Mouse (Mus musculus) embryonic facial prominence, embryonic 15.5 days (tissue): Measurements from ENCODE around the gene Robo2. TPM values are rescaled to one million over a fixed set of nuclear protein-coding genes. Genes with fewer than 3 reads are reported as not detected.
A peak's percentile ranks its signal among the peaks of the same experiment; 100 is the strongest.

Experiments used
- ATAC-seq: fragments of 200-750 bp; cut with Nextera tagmentation; 2 replicates; pipeline ENCODE4 v1.8.0; 2017; ENCODE audit warnings: low read depth, moderate TSS enrichment; ENCODE audit not compliant: insufficient number of reproducible peaks, low FRiP score, low TSS enrichment
- H3K27ac ChIP-seq: fragments of 300-500 bp; sonication (generic); replicated peaks from 2 replicates; pipeline ENCODE4 v1.5.1; 2015; ENCODE audit warnings: mild to moderate bottlenecking, inconsistent platforms
- H3K27me3 ChIP-seq: fragments of 300-500 bp; sonication (generic); 2 replicates; pipeline ENCODE4 v1.6.1; 2015; ENCODE audit warnings: inconsistent platforms
- H3K36me3 ChIP-seq: fragments of 300-500 bp; sonication (generic); 2 replicates; pipeline ENCODE4 v1.6.1; 2015; ENCODE audit warnings: mild to moderate bottlenecking, inconsistent platforms
- H3K4me1 ChIP-seq: fragments of 300-500 bp; sonication (generic); 2 replicates; pipeline ENCODE4 v1.6.1; 2015; ENCODE audit warnings: inconsistent platforms
- H3K4me2 ChIP-seq: fragments of 300-500 bp; sonication (generic); replicated peaks from 2 replicates; pipeline ENCODE4 v1.6.1; 2015; ENCODE audit warnings: mild to moderate bottlenecking, inconsistent platforms
- H3K4me3 ChIP-seq: fragments of 300-500 bp; sonication (generic); replicated peaks from 2 replicates; pipeline ENCODE4 v1.5.1; 2015; ENCODE audit warnings: mild to moderate bottlenecking, inconsistent platforms
- H3K9ac ChIP-seq: fragments of 300-500 bp; sonication (generic); 2 replicates; pipeline ENCODE4 v1.6.1; 2015; ENCODE audit warnings: inconsistent platforms
- H3K9me3 ChIP-seq: fragments of 300-500 bp; sonication (generic); replicated peaks from 2 replicates; pipeline ENCODE4 v1.6.1; 2016; ENCODE audit warnings: inconsistent platforms
- WGBS: fragments of 180-500 bp; shearing (Covaris S2); methylation state at CpG from one replicate; pipeline ENCODE4 v1.1.7; 2015; 5-methylcytosine and 5-hydroxymethylcytosine counted together
- polyA plus RNA-seq: library from polyadenylated mRNA; unstranded; fragments of >200 nt; fragmentation: Nextera tagmentation; extraction: Ambion mirVana; gene quantifications from 2 replicates; pipeline ENCODE4 v1.2.1, GENCODE M21; 2015

Robo2 gene
- polyA plus RNA-seq, 1 experiment from 2014 or later: 85.0 TPM

DNA sequence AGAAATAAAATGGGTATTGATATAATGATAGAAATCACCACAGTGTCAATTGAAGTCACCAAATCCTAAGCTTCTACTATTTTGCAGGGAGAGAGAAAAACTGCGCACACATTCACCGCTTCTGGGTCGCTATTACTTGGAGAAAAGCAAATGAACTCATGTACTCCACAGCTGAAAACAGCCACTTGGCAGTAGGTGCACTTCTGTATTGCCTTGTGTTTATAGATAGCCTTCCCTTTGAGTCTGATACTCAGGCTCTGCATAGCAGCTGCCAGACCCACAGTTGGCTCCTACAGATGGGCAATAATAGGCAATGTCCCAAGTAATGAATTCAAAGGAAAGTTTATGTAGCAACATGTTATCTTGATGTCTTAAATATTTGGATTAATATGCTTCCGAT, 2.1 kb downstream of the Robo2 start:
- Histone ChIP-seq H3K36me3 (no peaks in the 10 kb centered on the region), H3K4me1 (no peaks in the 10 kb centered on the region), H3K4me3 (peak overlapping the region; percentile 75), H3K27me3 (no peaks in the 10 kb centered on the region), H3K9ac (no peak overlapping the region), H3K4me2 (peak overlapping the region; percentile 65), H3K27ac (0 out of 2 replicates have a peak overlapping the region, but pooled peaks have one; percentile 6), H3K9me3 (no peaks in the 10 kb centered on the region)
- ATAC-seq: no peak
- WGBS: 53% methylated on average over 4 of the region's 4 CpGs

DNA sequence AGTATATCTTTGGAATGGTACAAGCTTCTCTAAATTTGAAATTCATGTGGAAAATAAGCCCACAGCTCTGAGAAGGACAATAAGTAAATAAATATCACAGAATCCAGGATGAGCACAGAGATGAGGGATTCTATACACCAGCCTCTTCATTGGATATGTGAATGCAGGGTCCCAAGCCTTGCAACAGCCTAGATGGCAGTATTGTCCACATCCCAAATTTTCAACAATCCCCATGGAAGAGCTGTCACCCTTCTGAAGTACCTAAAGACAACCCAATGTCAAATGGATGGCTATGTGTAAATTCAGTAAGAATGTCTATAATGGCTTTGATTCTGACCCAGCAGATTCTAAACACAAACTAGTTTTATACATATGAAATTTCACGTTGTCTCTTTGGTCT, 3.1 kb downstream of the Robo2 start:
- Histone ChIP-seq H3K4me1 (no peaks in the 10 kb centered on the region), H3K4me3 (peak overlapping the region; percentile 75), H3K27ac (no peak overlapping the region), H3K4me2 (peak overlapping the region; percentile 65), H3K9ac (no peak overlapping the region), H3K27me3 (no peaks in the 10 kb centered on the region), H3K9me3 (no peaks in the 10 kb centered on the region), H3K36me3 (no peaks in the 10 kb centered on the region)
- WGBS: 33% methylated on average over 1 of the region's 1 CpGs
- no peak for ATAC-seq

DNA sequence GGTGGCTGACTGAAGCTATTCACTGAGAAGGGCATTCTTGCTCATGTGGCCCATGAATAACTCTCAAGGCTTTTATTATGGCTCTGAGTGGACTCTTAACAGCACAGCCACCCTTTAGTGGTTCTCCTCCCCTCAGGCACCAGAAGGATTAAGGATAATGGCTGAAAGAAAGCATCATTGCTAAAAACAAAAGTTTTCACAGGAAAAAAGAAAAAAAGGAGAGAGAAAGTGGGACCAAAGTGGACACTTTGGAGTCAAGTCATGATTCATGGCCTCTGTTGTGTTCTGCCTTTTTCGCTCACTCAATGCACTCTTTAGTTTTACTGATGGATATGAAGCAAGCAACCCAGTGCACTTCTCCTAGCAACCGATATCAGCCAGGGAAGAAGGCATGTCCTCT, 14.3 kb downstream of the Robo2 start:
- H3K27ac ChIP-seq: no peak overlapping the region
- no peaks in the 10 kb centered on the region for H3K9me3 ChIP-seq
- no peaks in the 10 kb centered on the region for H3K36me3 ChIP-seq
- no peak overlapping the region for H3K4me3 ChIP-seq
- WGBS: 96% methylated on average over 2 of the region's 2 CpGs
- H3K9ac ChIP-seq: no peak overlapping the region
- H3K4me1 ChIP-seq: no peaks in the 10 kb centered on the region
- no peak overlapping the region for H3K4me2 ChIP-seq
- ATAC-seq: no peak
- H3K27me3 ChIP-seq: no peaks in the 10 kb centered on the region

DNA sequence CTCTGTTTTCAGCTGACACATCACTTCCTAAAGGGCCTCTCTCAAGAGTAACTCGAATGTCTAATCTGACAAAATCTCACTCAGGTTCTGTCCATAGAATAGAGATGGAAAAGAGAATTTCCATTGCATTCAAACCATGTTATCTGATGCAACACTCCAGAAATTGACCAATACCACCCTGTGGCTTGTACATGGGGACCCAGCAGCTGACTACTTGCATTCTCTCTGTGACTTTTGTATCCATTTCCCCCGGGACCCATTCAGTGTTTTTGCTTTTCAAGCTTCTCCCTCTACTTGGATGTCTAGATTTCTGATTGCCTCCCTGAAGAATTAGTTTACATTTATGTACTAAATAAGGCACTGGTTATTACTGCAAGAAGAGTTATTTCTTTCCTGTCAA, 15.9 kb downstream of the Robo2 start:
- Histone ChIP-seq H3K9ac (no peak overlapping the region), H3K36me3 (no peaks in the 10 kb centered on the region), H3K27me3 (no peaks in the 10 kb centered on the region), H3K4me3 (no peak overlapping the region), H3K4me1 (no peaks in the 10 kb centered on the region), H3K27ac (no peak overlapping the region), H3K9me3 (no peaks in the 10 kb centered on the region), H3K4me2 (no peak overlapping the region)
- WGBS: 92% methylated on average over 2 of the region's 2 CpGs
- no peak for ATAC-seq

DNA sequence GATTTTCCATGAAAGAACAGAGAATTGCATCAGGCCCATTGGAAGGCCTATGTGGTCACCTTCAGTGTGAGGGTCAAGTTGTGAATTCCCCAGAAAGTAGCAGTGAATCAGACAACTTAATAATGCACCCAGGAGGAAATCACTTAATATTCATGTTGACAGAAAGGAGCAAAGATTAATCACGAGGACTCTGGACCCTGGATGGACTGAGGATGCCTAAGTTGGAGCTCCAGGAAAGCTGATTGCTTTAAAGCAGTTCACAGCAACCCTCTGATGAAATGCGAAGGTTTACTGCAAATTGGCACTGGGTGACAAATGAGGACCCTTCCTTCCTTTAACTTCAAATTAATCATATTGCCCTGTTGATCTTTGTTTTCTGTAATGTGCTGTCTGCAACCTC, 32.2 kb downstream of the Robo2 start:
- Histone ChIP-seq H3K9me3 (no peaks in the 10 kb centered on the region), H3K4me2 (no peak overlapping the region), H3K4me3 (no peak overlapping the region), H3K27ac (no peak overlapping the region), H3K27me3 (no peaks in the 10 kb centered on the region), H3K9ac (no peak overlapping the region), H3K36me3 (no peaks in the 10 kb centered on the region), H3K4me1 (no peaks in the 10 kb centered on the region)
- WGBS: 56% methylated on average over 2 of the region's 2 CpGs
- no peak for ATAC-seq

DNA sequence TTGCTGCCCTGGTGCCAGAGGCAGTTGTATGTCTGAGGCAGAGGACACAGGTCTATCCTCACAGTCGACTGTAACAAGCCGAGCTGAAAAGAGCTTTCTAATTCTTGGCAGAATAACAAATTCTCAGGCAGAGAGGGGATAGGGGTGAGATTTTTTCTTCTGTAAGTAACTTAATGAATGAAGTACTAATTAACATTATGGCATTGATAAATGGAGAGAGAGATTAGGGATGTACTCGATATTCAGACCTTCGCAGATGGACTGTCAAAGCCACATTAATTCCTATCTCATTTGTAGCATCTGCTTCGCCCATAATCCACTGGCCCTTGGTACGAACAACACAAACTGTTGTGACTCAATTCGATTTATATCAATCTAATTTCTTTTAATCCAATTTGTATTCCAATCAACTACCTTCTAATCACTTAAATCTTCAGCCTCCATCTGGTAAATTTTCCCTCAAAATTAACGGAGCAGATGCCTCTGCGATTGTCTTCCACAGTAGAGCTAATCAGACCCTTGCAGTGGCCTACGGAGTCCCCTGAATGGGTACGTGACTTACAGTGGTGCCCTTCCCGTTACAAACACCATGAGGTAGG, 36.2 kb downstream of the Robo2 start:
- Histone ChIP-seq H3K4me2 (no peak overlapping the region), H3K4me1 (no peaks in the 10 kb centered on the region), H3K9me3 (no peaks in the 10 kb centered on the region), H3K36me3 (no peaks in the 10 kb centered on the region), H3K27ac (no peak overlapping the region), H3K4me3 (no peak overlapping the region), H3K27me3 (no peaks in the 10 kb centered on the region), H3K9ac (no peak overlapping the region)
- WGBS: 76% methylated on average over 12 of the region's 12 CpGs
- no peak for ATAC-seq

DNA sequence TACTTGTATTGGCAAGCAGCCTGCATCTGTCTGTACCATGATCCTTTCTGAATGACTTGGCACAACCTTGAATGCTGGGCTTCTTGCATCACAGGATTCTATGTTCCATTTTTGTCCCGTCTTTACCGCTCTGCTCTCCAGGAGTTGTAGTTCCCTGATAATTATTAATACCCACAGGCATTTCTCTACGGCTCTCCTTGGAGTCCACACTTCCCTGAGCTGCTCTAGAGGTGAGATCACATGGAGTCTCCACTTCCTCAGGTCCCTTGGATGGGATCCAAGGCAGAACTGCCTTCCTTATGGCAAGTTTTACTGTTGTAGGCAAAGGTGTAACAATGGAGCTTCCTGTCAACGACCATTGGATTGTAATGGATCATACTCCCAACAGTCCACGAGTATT, 37.1 kb downstream of the Robo2 start:
- no peak overlapping the region for H3K9ac ChIP-seq
- H3K27me3 ChIP-seq: no peaks in the 10 kb centered on the region
- H3K27ac ChIP-seq: no peak overlapping the region
- H3K4me2 ChIP-seq: no peak overlapping the region
- no peak for ATAC-seq
- no peaks in the 10 kb centered on the region for H3K9me3 ChIP-seq
- WGBS: 70% methylated on average over 5 of the region's 5 CpGs
- H3K36me3 ChIP-seq: no peaks in the 10 kb centered on the region
- no peak overlapping the region for H3K4me3 ChIP-seq
- no peaks in the 10 kb centered on the region for H3K4me1 ChIP-seq

DNA sequence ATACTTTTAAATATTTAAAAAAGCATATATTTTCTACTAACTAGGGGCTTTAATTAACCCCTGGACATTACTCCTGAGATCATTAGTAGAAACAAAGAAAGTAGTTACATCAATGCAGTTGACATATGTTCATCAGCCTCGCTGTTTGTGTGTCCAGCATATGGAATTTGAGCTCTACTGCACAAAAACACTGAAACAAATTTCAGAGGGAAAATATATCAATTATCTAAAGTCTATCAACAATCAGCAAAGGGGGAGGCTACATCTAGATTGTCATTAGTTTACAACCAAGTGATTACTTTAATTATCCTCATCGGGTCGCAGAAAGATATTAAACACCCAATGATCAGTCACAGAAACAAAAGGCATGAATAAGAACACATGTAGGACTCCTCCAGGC, 38.2 kb downstream of the Robo2 start:
- Histone ChIP-seq H3K9ac (no peak overlapping the region), H3K4me1 (no peaks in the 10 kb centered on the region), H3K4me2 (no peak overlapping the region), H3K27me3 (no peaks in the 10 kb centered on the region), H3K9me3 (no peaks in the 10 kb centered on the region), H3K36me3 (no peaks in the 10 kb centered on the region), H3K4me3 (no peak overlapping the region), H3K27ac (no peak overlapping the region)
- no peak for ATAC-seq
- WGBS: 86% methylated on average over 3 of the region's 3 CpGs

DNA sequence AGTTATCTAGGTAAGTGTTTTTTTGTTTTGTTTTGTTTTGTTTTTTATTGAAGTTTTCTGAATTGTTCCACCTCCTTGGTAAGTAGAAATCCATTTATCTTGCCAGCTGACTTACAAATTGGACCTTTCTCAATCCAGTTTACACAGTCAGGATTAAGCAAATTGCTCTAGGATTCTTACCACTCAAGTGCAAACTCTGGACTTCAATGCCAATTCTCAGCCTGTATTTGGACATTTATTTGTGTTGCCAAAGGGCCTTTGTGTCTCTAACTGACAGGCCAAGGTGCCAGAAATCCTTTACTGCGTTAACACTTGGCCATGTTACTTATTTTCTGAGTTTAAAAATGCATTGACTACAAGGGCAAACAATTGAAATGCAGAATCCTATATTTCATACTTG, 38.7 kb downstream of the Robo2 start:
- Histone ChIP-seq H3K27ac (no peak overlapping the region), H3K27me3 (no peaks in the 10 kb centered on the region), H3K36me3 (no peaks in the 10 kb centered on the region), H3K4me2 (no peak overlapping the region), H3K9ac (no peak overlapping the region), H3K4me3 (no peak overlapping the region), H3K9me3 (no peaks in the 10 kb centered on the region), H3K4me1 (no peaks in the 10 kb centered on the region)
- 83% methylated on average over 1 of the region's 1 CpGs for WGBS
- no peak for ATAC-seq

DNA sequence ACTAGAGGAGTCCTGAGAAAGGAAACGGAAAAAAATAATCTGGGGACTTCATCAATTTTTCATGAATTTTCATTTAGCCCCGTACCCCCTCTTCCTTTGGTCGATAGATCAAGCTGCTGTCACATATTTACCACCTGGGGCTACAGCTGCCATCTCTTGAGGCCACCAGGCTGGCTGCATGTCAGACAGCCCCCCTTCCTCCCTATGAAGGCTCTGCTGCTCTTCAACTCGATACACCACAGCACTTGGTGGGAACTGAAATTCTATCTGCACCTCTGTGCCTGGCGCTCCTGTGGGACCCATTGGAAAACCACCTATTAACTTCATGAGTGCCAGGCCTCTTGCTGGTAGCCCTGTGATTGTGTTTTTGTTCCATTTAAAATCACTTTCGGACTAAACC, 63.2 kb downstream of the Robo2 start:
- Histone ChIP-seq H3K9me3 (no peaks in the 10 kb centered on the region), H3K27me3 (no peaks in the 10 kb centered on the region), H3K4me1 (no peaks in the 10 kb centered on the region), H3K4me2 (no peak overlapping the region), H3K9ac (no peak overlapping the region), H3K27ac (no peak overlapping the region), H3K36me3 (no peaks in the 10 kb centered on the region), H3K4me3 (no peak overlapping the region)
- 61% methylated on average over 6 of the region's 6 CpGs for WGBS
- peak; percentile 43; the same call in 1 of the 2 replicates for ATAC-seq

DNA sequence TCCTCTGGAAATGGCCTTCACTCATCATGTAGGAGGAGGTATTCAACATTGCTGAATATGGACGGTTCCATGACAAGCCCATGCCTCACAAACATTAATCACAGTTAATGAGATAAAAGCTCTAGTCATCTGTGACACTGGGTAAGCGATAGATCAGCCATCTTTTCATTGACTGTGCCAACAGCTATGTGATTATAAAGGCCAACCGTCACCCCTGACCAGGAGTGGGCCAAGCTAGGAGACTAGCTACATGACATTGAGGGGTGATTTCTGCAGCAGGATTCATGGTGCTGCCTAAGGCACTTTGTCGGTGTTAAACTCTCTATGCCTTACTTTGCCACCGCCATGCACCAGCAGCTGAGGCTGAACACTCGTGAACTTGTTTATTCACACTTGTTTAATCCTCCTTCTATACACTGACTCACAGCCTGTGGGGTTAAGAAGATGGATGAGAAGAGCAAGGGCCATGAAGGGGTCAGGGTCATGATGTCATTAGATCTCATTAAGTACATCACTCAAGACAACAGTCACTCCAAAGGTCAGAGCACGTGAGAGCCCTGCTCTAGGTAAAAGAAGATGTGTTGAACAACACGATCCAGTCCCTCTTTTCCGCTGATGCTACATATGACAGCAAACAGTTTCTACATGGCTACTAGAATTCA, 72.5 kb downstream of the Robo2 start:
- no peak overlapping the region for H3K4me2 ChIP-seq
- no peak for ATAC-seq
- H3K9ac ChIP-seq: no peak overlapping the region
- H3K27me3 ChIP-seq: no peaks in the 10 kb centered on the region
- H3K36me3 ChIP-seq: no peaks in the 10 kb centered on the region
- no peak overlapping the region for H3K4me3 ChIP-seq
- H3K4me1 ChIP-seq: no peaks in the 10 kb centered on the region
- no peaks in the 10 kb centered on the region for H3K9me3 ChIP-seq
- no peak overlapping the region for H3K27ac ChIP-seq
- 73% methylated on average over 9 of the region's 9 CpGs for WGBS
